Mouse (Mus musculus): Measurements from ENCODE around the gene Syne1.

- TF ChIP-seq CTCF (IDR thresholded peaks at IDR 0.05) (no peak), EP300 (IDR thresholded peaks at IDR 0.05) (no peak)
Observed at GRCm38 (mm10) chr10:5203837-5204236, 347.4 kb downstream of the Syne1 start.
